Mouse (Mus musculus): ENCODE measurements around the gene Ercc4.

Gene Ercc4

DNA sequence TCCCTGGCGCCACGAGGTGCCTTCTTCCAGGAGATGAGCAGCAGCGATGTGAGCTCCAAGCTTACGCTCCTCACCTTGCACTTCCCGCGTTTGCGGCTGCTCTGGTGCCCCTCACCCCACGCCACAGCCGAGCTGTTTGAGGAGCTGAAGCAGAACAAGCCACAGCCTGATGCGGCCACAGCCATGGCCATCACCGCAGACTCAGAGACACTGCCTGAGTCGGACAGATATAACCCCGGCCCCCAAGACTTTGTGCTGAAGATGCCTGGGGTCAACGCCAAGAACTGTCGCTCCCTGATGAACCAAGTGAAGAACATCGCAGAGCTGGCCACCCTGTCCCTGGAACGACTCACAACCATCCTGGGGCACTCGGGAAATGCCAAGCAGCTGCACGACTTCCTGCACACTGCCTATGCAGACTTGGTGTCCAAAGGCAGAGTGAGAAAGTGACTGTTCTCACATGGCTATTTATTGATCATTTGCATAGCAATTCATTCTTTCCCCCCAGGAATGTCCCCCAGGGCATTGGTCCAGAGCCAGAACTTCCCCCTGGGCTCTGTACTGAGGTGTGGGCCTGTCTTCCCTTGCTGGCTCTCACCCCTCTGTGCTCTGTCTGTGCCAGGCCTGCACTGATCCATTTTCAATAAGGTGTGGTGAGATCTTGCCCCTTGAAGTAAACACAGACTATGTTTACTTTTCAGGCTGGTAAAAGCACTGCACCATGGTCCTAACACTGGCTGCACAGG lies 38.5 kb downstream of the Ercc4 start:
- DNase-seq (ENCODE audit: low spot score): no peak

DNA sequence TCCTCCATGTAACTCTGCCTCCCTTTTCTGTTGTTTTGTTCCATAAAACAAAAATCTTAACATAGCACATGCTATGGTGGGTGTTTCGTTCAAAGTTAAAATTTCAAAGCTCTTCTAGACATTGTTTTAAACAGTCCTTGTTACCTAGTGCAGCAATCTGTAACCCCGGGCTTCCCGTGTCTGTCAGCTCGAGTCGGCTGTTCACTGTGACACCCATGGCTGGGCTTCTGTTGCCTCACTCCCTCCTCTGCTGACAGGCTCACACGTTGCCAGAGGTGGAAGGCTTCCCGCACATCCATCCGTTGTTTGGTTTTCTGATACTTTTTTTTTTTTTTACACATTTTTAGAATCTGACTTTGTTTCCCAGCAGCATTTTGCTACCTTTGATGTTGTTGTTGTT lies 40.5 kb downstream of the Ercc4 start:
- DNase-seq (ENCODE audit: low spot score): no peak

DNA sequence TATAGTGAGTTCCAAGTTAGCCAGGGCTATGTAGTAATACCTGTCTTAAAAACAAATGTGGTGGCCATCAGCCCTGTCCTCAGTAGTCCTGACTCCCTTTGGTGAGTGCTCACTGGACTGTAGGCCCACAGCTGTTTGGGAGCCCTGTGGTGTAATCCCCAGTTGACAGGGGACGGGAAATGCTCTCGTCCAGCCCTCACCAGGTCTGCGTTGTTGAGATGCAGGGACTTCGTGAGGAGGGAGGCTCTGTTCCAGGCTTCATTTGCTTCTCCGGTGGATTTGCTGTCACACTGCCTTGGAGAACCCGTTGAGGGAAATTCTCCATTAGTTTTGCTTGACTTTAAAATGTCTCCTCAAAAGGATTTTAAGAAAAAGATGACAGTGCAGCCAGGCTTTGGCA lies 41.3 kb downstream of the Ercc4 start:
- DNase-seq (ENCODE audit: low spot score): no peak

DNA sequence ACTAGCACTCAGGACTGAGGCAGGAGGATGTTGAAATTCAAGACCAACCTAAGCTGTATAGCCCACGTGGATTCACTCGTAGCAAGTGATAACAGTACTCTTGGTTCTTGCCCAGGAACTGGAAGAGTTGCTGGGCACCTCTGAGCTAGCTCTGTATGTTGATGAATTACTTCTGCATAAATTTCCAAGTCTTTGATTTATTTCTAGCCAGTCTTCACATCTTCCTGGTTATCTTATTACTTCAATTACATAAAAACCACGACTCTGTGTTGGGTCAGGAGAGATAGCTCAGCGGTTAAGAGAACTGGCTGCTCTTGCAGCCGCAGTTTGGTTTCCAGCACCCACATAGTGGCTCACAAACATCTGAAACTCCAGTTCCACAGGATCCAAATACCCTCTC lies 43.0 kb downstream of the Ercc4 start:
- no peak for DNase-seq (ENCODE audit: low spot score)

DNA sequence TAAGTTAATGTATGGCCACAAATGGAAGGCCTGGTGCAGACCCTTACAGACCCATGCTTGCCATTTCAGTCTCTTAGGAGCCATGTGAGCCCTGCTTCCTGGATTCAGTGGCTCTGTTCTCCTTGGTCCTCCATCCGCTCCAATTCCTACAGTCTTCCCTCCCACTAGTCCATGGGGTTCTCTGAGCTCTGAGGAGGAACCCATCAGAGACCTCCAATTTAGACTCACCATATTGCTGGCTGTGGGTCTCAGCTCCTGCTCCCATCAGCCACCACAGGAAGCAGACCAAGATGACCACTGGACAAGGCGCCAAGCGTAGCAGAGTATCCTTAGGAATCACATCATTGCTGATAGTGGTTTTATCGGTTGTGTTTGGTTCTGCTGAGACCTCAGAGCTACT lies 43.7 kb downstream of the Ercc4 start:
- no peak for DNase-seq (ENCODE audit: low spot score)

DNA sequence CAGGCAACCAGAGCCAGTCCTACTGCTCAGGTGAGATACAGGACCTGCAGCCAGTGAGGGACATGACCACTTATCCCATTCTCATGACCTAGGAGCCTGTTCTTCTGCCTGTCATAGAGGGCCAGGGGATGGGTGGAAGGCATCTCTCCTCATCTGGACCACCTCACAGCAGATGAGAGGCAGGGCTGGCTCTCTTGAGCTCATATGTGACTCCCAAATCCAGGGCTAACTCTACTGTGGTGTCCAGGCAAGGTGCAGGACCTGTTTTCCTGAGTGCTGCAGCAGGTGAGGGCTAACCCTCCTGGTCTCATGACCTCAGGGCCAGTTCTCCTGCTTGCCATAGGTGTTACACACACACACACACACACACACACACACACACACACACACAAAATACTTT lies 44.9 kb downstream of the Ercc4 start:
- no peak for DNase-seq (ENCODE audit: low spot score)

DNA sequence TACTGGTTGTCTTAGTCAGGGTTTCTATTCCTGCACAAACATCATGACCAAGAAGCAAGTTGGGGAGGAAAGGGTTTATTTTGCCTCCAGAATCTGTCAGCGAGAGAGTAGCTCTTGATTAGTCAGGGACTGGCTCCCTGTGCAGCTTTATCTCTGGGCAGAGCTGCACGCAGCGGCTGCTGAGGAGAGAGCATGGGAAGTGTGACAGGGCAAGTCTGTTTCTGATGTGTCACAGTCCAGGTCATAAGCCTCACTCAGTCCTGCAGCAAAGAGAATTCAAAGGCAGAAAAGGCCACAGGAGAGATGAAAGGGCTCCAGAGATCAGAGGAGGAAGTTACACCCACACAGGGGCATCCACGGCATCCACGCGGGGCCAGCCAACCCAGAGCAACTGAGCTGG lies 47.8 kb downstream of the Ercc4 start:
- no peak for DNase-seq (ENCODE audit: low spot score)

- no peak for DNase-seq (ENCODE audit: low spot score)
Measured at GRCm38 (mm10) chr16:13158153-13158670, 48.7 kb downstream of the Ercc4 start.

DNA sequence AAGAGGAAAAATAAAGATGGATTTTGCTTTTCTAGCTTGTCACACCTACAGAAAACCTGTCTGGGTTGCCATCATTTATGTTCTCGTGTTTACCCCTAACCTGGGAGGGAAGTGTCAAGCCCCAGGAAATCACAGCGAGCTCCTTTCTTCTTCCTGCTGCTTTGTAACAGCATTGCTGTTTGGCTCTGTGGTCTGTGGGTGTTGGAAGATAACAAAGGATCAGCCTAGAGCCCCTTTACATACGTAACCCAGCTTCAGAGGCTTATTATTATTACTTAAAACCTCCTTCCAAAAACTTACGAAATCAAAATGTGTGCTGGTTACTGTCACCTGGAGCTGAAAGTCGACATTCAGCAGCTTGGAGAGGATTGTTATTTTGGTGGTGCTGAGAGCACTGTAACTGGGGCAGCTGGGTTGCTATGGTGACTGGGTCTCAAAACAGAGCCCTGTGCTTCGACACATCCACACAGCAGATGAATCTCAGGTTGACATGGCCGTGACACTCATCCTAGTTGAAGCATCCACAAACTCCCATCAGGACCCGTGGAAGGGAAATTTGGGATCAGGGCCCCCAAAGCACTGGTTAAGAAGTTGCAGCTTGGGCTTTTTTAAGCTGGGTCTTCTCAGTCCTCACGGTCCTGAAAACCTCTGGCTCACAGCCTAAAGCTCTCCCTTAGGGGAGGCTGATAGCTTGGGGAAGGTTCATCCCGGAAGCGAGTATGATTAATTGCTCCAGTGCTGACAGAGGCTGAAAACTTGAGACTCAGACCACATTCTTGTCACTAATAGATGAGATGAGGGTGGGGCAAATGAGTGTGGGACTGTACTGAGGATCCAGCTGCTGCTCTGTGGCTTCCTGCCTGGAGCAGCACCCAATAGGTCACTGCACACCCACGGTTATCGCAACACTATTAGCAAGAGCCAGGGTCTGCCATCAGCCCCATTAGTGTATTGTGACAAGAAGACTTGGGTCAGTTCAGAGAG lies 49.7 kb downstream of the Ercc4 start:
- no peak for DNase-seq (ENCODE audit: low spot score)

- DNase-seq (ENCODE audit: low spot score): peak; percentile 83
Measured at GRCm38 (mm10) chr16:13159927-13160644, 50.6 kb downstream of the Ercc4 start.

DNA sequence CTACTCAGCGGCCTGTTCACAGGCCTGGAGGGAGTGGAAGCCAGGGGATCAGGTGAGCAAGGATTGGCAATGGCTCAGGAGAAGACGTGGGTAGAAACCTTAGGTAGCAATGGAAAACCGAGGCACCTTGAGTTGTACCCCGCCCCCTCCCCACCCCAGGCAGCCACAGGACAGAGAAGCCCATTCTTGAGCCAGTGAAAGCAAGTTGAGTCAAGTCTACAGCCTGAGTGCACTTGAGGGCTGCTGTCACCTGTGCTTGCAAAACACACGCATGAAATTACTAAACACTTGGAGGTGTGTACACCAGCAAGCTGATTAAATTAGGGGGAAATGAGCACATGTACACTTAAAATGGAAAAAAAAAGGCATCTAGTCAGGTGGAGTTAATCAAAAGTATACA lies 52.0 kb downstream of the Ercc4 start:
- no peak for DNase-seq (ENCODE audit: low spot score)

DNA sequence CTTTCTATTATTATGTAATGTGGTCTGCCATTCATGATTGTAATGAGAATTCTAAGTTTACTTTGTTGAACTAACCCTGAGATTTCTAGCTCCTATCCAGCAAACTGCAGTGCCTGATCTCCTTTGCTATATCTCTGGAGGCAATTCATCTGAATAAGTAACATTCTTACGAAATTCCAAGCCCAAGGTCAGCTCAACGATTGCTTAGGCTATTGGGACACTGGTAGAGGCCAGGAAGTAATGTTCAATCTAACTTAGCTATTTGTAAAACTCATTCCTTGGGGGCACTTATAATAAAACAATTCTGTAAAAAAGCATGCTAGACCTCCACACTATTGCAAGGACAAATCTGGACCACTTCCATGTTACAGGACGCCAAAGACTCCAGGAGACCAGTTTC lies 58.2 kb downstream of the Ercc4 start:
- DNase-seq (ENCODE audit: low spot score): no peak

- DNase-seq (ENCODE audit: low spot score): no peak
Measured at GRCm38 (mm10) chr16:13173055-13173742, 63.7 kb downstream of the Ercc4 start.

GRCm38 (mm10) chr16:13182526-13182925 lies 73.0 kb downstream of the Ercc4 start:
- no peak for DNase-seq (ENCODE audit: low spot score)

DNA sequence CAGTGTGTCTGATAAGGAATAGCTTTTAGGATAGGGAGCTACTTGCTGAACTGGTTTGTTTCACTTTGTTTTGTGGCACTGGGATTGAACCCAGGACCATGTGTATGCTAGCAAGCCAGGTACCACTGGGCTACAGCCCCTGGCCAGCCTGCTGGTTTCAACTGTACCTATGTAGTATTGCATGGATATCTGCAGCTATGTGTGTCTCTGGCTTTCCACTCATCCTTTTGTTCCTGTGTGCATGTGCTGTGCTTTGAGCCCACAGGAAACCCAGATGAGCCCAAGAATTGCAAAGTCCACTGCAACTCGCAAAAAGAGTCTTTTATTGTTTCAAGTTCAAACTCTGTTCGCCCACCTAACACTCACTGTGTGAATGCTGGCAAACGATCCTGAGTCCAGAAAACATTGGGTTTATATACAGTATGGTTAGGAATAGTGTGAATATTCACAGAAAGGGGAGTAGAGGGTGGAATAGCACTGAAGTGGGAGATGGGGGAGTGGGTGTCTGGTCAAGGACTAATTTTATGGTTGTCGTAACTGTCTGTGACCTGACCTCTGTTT lies 73.8 kb downstream of the Ercc4 start:
- DNase-seq (ENCODE audit: low spot score): no peak

GRCm38 (mm10) chr16:13184381-13184780 lies 74.9 kb downstream of the Ercc4 start:
- DNase-seq (ENCODE audit: low spot score): no peak

GRCm38 (mm10) chr16:13189430-13190107 lies 80.1 kb downstream of the Ercc4 start:
- no peak for DNase-seq (ENCODE audit: low spot score)

- DNase-seq (ENCODE audit: low spot score): no peak
Measured at GRCm38 (mm10) chr16:13190471-13190870, 81.0 kb downstream of the Ercc4 start.

GRCm38 (mm10) chr16:13191166-13191565 lies 81.7 kb downstream of the Ercc4 start:
- DNase-seq (ENCODE audit: low spot score): no peak

DNA sequence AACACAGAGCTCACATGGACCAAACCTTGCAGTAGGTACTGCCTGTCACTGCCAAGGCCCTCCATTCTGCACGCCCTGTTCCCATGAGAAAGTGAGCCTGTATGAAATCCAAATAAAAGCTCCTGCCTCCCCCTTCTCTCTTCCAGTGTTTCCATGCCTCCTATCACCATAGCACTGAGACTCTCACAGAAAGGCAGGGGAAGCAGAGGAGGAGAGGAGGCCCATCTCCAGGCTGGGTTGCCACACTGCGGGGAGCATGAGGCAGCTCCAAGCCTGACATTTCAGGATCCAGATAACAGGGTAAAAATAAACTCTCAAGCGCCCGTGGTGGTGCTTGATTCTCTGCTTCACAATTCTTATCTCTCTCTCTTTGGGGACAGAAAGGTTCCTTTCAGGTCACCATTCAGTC lies 84.2 kb downstream of the Ercc4 start:
- DNase-seq (ENCODE audit: low spot score): peak; percentile 46

DNA sequence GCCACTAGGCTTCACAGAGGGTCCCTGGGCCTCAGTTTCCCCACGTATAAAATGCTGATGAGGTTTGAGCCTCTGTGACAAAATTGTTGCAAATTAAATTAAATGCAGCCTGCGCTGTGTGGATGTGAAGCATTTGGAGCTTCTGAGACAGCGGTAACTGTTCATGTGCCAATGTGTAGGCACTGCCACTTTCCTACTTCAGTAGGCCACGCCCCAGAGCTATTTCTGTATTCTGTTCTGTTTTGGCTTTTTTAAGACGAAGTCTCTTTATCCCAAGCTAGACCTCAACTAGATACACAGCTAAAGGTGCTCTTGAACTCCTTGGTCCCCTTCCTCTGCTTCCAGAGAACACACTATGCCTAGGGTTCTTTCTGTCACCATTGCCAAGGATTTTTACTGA lies 85.4 kb downstream of the Ercc4 start:
- DNase-seq (ENCODE audit: low spot score): no peak
